Mouse (Mus musculus): Measurements from ENCODE around the gene Myh7.
"Not testable (repeated sequence)": the region's sequence is repeated elsewhere in the genome, so short reads cannot be mapped to it uniquely, and the experiment has no call there.

Gene Myh7

DNA sequence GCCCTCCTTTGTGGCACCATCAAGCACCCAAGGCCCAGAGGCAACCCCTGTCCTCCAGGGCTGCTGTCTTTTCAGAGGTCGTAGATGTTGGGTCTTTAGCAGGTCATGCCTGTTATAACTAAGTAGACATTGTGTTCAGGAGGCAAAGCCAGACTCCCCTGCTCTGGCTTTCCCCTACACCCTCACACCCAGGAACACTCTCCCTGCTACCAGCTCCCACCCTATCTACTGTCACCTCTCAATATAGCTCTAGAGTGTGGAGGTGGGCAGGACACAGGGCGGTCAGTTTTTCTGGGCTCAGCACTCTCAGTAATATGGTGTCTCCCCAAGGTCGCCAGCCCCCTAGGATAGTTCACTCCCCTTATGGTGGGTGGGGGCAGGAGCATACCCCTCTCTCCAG is 26.6 kb downstream of the Myh7 start:
- DNase-seq (ENCODE audit: low spot score): no peak

DNA sequence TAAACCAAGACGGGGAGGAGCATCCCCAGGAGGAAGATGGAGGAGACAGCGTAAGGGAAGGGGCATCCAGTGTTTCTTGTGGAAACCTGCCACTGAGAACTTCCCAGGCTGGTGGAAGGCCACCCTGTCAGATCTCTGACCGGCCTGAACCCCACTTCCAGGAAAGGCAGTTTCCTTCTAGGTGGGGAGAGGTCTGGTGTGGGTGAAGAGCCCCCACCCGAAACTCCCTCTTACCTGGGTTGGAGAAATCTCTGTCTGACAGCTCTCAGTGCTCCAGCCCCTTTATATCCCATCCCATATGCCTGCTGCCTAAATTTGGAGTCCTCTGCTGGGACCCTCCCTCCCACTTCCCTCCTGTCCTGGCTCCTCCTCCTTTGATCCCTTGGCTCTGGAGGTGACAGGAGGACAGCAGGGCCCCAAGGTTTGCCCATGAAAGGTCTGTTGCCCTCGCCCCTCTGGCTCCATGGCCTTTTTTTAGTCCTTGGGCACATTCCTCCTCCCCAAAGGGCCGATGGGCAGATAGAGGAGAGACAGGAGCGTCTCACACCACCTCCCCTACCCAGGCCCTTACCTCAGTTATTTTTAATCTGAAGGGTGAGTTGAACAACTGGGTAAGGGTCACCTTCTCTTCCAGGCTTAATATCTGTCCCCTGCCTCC is 28.0 kb downstream of the Myh7 start, which contains the start of gene Myh6:
Gene Myh6, minus strand, starts transcription at position 608 of the 658 bp plus-strand sequence.
- no peak for DNase-seq (ENCODE audit: low spot score)

DNA sequence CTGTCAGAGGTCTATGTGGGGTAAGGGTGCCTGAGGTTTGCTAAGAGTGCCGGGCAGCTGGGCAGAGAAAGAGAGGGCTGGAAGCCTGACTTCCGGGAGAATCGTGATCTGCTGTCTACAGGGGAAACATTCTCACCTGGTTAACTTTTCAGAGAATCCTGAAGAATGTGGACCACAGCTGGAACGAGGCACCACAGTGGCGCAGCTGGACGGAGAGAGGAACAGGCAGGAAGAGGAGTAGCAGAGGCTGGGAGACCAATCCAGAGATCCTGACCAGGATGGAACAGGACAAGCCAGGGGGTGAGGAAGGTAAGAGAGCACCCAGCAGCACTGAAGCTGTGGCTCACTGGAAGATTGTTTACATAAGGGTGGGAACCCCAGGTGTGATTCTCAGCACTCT is 28.8 kb downstream of the Myh7 start:
- DNase-seq (ENCODE audit: low spot score): no peak

DNA sequence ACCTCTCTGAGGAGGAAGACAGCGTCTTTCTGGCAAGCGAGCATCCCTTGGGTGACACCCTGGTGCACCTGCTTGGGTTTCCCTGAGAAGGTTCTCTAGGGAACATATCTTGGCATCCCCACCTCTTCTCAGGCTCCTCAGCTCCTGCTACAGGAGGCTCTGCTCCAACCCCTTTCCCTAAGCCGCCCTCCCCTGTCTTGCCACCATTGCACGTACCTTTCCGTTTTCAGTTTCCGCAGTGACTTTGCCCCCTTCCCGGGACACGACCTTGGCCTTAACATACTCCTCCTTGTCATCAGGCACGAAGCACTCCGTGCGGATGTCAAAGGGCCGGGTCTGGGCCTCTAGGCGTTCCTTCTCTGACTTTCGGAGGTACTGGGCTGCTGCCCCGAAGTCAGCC is 29.4 kb downstream of the Myh7 start:
- DNase-seq (ENCODE audit: low spot score): no peak

DNA sequence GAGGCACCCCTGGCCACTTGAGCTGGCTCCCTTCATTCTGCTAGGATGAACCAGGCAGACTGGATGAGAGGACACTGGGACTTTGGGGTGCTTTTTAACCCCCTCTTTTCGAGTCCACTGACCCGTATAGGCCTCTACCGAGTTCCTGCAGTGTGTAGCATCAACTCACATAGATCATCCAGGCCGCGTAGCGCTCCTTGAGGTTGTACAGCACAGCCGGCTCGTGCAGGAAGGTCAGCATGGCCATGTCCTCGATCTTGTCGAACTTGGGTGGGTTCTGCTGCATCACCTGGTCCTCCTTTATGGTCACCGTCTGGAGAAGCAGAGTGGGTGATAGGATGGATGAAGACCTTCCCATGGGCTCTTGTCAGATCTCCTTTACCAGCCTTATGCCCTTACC is 30.7 kb downstream of the Myh7 start:
- DNase-seq (ENCODE audit: low spot score): no peak

DNA sequence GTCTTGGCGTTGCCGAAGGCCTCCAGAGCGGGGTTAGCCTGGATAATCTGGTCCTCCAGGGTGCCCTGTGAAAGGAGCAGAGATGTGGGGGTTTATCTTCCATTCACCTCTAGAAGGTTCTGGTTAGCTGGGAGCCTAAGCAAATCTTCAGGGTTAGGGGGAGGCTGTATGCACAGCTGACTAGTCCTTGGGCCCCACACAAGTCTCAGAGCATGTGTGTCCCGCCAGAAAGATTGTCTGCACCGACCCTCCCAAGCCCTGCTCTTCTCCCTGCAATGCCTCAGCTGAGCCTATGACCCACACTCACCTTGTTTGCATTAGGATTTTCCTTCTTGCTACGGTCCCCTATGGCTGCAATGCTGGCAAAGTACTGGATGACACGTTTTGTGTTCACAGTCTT is 31.7 kb downstream of the Myh7 start:
- no peak for DNase-seq (ENCODE audit: low spot score)

DNA sequence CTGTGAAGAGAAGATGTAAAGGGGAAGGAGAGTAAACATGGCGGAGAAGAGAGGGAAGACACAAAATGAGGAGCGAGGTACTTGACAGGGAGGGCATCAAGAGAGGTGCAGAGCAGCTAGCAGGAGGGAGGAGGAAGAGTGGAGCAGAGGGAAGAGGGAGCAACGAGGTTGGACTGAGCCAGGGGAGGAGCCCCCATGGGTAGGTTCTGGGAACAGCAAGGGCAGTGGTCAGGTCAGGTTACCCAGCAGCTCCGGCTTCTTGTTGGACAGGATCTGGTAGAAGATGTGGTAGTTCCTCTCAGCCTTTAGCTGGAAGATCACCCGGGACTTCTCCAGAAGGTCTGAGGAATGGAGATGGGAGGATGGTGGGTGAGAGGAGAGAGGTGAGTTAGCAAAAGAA is 32.9 kb downstream of the Myh7 start:
- DNase-seq (ENCODE audit: low spot score): no peak

DNA sequence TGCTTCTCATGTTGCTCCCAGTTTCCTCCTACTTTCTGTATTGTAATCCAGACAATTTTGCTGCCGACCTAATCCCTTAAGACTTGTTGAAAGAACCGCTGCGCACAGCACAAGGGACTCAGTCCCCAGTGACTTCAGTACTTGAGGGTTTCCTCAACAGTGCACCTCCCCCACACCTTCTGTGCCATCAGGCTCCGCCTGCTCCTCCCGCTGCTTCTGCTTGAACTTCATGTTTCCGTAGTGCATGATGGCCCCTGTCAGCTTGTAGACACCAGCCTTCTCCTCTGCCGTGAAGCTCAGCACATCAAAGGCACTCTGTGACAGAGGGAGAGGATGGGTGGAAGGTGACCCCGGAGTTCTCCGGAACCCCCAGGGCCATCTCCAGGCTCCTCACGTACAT is 33.7 kb downstream of the Myh7 start:
- no peak for DNase-seq (ENCODE audit: low spot score)

DNA sequence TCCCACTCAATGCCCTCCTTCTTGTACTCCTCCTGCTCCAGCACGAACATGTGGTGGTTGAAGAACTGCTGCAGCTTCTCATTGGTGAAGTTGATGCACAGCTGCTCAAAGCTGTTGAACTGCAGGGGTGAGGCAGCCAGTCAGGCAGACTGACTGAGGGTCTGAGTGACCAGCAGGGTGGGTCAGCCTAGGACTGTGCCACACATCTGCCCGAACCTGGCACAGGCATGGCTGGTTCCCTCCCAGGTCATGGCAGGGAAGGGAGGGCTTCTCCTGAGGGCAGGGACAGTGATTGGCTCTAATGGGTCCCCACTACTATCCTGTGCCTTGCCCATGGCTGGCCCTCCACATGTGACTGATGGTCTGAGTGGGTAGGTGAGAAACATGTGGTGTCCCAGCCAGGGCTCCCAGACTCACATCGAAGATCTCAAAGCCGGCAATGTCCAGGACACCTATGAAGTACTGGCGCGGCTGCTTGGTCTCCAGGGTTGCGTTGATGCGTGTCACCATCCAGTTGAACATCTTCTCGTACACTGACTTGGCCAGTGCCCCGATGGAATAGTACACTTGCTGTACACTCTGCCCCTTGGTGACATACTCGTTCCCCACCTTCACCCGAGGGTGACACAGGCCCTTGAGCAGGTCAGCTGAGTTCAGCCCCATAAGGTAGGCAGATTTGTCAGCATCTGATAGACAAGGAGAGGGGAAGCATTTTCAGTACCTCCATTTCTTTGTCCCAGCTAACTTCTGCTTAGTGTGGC is 34.4 kb downstream of the Myh7 start:
- DNase-seq (ENCODE audit: low spot score): not testable (repeated sequence)

DNA sequence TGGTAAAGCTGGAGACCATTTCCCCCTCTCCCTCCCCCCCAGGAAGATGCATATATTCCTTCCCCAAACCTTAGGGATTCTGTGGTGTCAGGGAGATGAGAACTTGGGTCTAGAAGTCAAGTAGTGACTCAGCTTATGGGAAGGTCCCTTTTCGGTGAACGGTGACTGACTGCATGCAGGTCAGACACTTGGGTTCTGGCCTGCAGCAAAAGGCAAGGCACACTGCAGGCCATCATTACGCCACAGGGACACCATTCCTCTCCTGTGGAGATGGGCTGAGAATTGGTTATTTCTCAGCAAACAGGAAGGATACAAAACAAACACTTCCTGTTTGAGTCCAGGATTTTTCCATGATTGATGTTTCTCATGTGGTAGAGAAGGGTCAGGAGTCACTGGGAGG is 35.2 kb downstream of the Myh7 start:
- no peak for DNase-seq (ENCODE audit: low spot score)

DNA sequence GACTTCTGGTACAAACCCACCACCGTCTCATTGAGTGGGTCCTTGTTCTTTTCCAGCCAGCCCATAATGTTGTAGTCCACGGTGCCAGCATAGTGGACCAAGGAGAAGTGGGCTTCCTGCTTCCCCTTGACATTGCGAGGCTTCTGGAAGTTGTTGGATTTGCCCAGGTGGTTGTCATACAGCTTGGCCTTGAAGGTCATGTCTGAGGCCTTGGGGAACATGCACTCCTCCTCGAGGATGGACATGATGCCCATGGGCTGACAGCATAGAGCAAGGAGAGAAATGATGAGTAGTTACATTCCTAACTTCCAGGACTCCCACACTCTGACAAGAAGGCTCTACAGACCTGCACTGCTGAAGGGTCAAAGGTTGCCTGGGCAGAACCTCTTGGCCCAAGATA is 35.9 kb downstream of the Myh7 start:
- no peak for DNase-seq (ENCODE audit: low spot score)

DNA sequence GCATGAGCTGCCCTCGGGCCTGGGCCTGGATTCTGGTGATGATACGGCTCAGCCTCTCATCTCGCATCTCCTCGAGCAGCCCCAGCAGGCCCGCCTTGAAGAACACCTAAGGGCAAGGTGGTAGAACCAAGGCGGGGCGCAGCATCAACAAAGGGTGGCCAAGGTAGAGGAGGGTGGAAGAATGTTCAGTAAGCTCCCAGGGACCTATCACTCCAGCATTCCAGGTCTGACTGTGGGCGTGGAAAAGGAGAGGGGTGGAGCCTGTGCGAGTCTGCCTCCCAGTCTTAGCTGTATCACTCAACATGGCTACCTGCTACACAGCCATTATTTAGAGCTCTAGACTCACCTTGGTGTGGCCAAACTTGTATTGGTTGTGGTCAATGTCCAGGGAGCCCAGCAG is 37.9 kb downstream of the Myh7 start:
- no peak for DNase-seq (ENCODE audit: low spot score)

DNA sequence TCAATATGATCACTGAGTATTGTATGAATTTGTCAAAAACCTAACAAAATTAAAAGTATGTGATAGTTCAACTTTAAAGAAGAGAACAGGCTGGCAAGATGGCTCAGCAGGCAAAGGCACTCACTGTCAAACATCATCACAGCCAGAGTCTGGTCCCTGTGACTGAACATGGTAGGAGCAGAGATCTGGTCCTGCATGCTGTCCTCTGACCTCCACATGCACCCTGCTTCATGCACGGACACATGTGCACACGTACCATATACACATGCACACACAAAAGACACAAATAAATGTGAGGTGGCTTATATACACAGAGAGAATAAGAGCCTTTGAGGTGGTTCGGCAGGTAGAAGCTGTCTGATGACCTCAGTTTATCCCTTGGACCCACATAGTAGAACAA is 38.9 kb downstream of the Myh7 start:
- no peak for DNase-seq (ENCODE audit: low spot score)

DNA sequence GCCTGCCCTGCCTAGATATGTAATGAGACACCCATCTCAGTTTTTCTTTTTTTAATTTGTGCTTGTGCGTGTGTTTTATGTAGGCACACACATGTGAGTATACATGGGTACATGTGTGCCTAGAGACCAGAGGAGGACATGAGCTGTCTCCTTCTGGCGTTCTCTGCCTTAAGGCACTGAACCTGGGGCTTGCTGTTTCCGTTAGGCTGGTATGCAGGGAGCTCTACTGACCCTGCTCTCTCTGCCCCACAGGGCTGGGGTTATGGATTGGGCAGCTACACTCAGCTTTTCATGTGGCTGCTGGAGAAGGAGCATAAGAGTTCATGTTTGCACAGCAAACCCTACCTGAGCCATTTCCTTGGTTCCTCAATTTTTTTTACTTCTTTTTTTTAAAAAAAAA is 40.0 kb downstream of the Myh7 start:
- no peak for DNase-seq (ENCODE audit: low spot score)

DNA sequence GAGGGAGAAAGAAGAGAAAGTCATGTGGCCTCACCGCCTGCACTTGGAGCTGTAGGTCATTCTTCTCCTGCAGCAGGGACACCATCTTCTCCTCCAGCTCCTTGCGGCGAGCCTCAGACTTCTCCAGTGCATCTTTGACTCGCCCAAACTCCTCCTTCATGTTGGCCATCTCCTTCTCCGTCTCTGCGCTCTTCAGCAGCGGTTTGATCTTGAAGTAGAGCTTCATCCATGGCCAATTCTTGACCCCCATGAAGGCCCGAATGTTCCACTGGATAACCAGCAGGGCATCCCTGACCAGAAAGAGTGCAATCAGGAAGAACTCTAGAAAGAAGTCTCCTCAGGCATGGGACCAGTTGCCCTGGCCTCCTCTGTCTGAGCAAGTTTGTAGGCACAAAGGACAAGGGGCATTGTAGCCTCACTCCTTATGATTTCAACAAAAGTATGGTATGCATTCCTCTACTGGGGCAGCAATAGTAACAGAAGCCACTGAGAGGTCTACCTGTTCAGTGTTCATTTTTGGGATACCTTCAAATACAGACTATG is 40.7 kb downstream of the Myh7 start:
- no peak for DNase-seq (ENCODE audit: low spot score)

DNA sequence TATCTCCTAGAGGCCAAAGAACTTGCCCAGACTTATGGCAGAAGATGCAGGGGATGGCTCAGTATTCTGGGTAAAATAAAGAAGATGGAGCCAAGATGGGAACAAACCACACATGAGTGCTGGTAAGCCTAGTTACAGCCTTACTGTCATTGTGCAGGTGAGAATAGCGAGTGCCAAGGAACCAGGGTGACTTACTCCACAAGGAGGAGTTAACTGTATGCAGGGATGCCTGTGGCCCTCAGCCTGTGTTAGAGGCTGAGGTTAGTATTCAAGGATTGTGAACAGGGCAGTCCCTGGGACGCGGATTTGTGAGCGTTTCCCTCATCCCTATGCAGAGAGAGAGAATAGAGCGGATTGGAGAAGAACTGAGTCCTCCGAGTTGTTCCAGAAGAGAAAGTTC is 42.8 kb downstream of the Myh7 start:
- no peak for DNase-seq (ENCODE audit: low spot score)

DNA sequence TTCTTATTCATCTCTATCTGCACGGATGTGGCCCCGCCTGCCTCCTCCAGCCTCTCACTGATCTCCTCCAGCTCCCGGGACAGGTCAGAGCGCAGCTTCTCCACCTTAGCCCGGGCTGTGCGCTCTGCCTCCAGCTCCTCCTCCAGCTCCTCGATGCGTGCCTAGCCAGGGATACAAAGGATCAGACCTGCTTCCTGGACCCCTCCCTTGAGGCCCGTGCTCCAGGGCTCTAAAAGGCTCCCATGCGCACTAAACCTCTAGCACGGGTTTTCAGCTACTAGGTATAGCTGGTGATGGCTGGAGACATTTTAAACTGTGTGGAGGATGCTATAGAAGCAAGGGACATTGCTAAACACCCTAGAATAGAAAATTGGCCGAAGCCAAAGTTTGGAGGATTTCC is 43.9 kb downstream of the Myh7 start:
- DNase-seq (ENCODE audit: low spot score): no peak

DNA sequence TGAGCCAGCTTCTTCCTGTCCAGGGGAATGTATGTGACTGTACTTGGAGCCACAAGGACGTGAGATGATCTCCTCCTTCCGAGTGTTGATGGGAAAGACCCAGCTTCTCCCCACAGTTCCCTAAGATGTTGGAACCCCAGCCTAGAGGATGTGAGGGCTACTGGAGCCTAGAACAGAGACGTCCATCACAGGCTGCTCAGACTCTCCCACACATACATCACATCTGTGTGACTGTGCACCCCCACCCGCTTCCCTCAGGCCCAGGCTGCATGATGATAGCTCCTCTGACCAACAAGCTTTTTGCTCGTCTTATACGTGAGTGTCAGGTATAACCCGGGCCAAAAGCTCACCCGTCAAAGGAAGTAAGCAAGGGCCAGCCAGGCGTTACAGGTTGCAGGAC is 45.6 kb downstream of the Myh7 start:
- DNase-seq (ENCODE audit: low spot score): no peak

DNA sequence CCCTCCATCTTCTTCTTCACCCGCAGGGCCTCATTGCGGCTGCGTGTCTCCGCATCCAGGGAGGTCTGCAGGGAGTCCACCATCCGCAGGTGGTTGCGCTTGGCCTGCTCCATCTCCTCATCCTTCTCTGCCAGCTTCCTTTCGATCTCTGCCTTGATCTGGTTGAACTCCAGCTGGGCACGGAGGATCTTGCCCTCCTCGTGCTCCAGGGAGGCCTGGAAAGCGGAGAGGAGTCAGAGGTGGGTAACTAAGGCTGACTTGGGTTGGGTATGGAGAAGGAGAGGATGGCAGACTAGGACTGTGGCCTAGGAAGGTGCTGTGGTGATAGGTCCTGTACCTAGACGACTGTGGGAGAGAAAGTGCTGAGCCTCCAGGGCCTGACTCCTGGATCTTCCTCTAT is 47.4 kb downstream of the Myh7 start:
- DNase-seq (ENCODE audit: low spot score): not testable (repeated sequence)

DNA sequence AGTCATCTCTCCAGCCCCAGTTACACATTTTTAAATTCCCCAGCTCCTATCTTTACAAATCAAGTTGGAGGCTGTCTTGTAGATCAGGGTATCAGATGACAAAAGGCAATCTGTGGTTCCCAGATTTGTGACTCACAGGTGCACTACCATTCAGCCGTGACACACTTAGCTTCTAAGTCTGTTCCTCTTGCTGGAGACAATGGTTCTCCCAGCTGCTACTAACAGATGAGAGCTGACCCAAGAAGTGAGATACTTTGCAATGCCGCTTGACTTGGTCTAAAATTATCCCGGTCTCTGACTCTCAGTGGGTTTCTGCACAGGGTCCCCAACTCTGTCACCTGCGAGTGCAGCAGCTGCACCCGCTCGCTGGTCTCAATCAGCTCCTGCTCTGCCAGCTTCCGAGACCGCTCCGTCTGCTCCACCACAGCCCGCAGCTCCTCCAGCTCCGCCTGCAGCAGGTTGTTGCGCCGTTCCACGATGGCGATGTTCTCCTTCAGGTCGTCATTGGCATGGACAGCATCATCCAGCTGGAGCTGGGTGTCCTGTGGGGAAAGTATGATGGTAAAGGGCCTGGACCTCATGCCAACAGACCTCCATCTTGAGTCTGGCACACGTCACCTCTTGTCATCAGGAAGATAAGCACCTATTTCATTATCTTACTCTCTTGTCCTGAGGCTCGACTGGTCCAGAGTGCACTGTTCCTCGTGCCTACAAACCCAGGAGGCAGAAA is 48.3 kb downstream of the Myh7 start:
- no peak for DNase-seq (ENCODE audit: low spot score)

DNA sequence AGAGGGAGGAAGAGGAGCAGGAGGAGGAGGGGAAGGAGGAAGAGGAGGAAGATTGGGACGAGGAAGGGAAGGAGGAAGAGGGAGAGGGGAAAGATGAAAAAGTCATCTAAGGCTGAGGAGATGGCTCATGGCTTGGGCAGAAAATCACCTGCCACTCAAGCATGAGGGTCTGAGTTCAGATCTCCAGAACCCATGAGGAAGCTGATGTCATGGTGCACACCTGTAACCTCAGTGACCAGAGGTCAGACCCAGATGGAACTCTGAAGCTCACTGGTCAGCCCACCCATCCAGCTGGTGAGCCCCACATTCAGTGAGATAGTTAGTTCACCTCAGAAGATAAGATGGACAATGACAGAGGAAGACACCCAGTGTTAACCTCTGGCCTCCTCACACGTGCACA is 49.5 kb downstream of the Myh7 start:
- no peak for DNase-seq (ENCODE audit: low spot score)

DNA sequence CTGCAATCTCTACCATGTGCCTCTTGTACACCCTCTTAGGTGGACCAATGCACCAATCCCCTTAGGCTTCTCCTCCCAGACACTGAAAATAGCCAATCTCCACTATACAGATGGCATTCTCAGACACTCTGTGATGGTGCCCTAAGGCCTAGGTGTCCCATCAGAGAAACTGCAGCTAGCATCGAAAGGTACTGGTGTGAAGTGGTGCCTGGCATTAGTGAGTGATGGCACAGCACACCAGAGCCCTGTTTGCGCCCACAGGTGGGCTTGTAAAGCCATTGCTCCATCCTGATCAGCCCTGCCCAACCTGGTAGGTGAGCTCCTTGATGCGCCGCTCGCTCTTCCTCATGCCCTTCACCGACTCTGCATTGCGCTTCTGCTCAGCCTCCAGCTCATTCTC is 50.5 kb downstream of the Myh7 start:
- no peak for DNase-seq (ENCODE audit: low spot score)

DNA sequence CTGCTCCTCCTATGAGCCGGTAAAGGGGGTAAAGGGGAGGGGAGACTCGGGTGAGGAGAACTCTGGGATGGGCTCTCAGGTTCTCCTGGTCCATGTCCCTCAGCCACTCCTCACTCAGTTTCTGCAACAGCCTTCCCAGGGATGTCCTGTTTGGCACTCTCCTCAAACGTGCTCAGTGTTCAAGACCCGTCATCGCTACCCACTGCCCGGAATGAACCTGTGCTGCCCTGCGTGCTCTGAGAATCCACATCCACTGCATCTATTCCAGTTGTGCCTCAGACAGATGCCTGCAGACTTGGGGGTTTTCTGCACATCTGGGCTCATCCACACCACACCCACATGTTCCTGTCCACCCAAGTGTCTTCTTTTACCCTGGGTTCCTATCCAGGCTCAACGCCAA is 51.9 kb downstream of the Myh7 start:
- no peak for DNase-seq (ENCODE audit: low spot score)
